Mouse (Mus musculus) hindbrain, embryonic 13.5 days (tissue): Measurements from ENCODE around the gene Card6. TPM values are rescaled to one million over a fixed set of nuclear protein-coding genes. Genes with fewer than 3 reads are reported as not detected.
A peak's percentile ranks its signal among the peaks of the same experiment; 100 is the strongest.

Experiments used
- ATAC-seq: fragments of 200-750 bp; cut with Nextera tagmentation; 2 replicates; pipeline ENCODE4 v1.8.0; 2017; ENCODE audit warnings: moderate TSS enrichment; ENCODE audit not compliant: low FRiP score
- H3K27ac ChIP-seq: fragments of 300-500 bp; sonication (generic); 2 replicates; pipeline ENCODE4 v1.5.1; 2015; ENCODE audit warnings: inconsistent platforms, mild to moderate bottlenecking, moderate library complexity
- H3K27me3 ChIP-seq: fragments of 300-500 bp; sonication (generic); 2 replicates; pipeline ENCODE4 v1.6.1; 2015; ENCODE audit warnings: mild to moderate bottlenecking, inconsistent platforms
- H3K36me3 ChIP-seq: fragments of 300-500 bp; sonication (generic); 2 replicates; pipeline ENCODE4 v1.6.1; 2015; ENCODE audit warnings: mild to moderate bottlenecking, inconsistent platforms
- H3K4me1 ChIP-seq: fragments of 300-500 bp; sonication (generic); replicated peaks from 2 replicates; pipeline ENCODE4 v1.6.1; 2015; ENCODE audit warnings: inconsistent platforms
- H3K4me2 ChIP-seq: fragments of 300-500 bp; sonication (generic); 2 replicates; pipeline ENCODE4 v1.6.1; 2015; ENCODE audit warnings: inconsistent platforms, mild to moderate bottlenecking, moderate library complexity
- H3K4me3 ChIP-seq: fragments of 300-500 bp; sonication (generic); 2 replicates; pipeline ENCODE4 v1.5.1; 2015; ENCODE audit warnings: mild to moderate bottlenecking, inconsistent platforms
- H3K9ac ChIP-seq: fragments of 300-500 bp; sonication (generic); 2 replicates; pipeline ENCODE4 v1.6.1; 2015; ENCODE audit warnings: mild to moderate bottlenecking, inconsistent platforms
- H3K9me3 ChIP-seq: fragments of 300-500 bp; sonication (generic); 2 replicates; pipeline ENCODE4 v1.6.1; 2016; ENCODE audit warnings: inconsistent platforms
- WGBS: fragments of 180-500 bp; shearing (Covaris S2); methylation state at CpG from one replicate; pipeline ENCODE4 v1.1.7; 2015; 5-methylcytosine and 5-hydroxymethylcytosine counted together
- polyA plus RNA-seq: library from polyadenylated mRNA; unstranded; fragments of >200 nt; fragmentation: Nextera tagmentation; extraction: Ambion mirVana; gene quantifications from 2 replicates; pipeline ENCODE4 v1.2.1, GENCODE M21; 2015

Gene Card6
- polyA plus RNA-seq, 1 experiment from 2014 or later: 1.0 TPM

DNA sequence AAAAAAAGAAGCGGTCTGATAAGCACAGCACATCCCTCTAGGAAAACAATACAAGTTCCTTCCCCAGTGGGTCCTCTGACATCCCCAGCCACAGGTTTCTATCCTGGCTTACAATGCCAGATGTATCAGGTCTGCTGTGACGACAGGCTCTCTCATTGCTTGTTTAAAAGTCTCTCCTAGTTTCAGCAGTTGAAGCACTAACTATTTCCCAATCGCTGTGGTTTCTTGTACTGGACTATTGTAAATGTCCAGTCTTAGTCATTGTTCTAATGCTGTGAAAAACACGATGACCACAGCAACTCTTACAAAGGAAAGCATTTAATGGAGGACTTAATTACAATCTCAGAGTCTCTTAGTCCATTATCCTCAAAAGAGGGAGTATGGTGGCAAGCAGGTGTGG, 18.1 kb upstream of the Card6 start:
- H3K27me3 ChIP-seq: no peaks in the 10 kb centered on the region
- H3K9me3 ChIP-seq: no peaks in the 10 kb centered on the region
- peaks cover 33% of the 10 kb centered on the region for H3K36me3 ChIP-seq
- H3K4me3 ChIP-seq: no peak overlapping the region
- no peak overlapping the region for H3K9ac ChIP-seq
- H3K4me2 ChIP-seq: no peak overlapping the region
- ATAC-seq: no peak
- H3K4me1 ChIP-seq: no peaks in the 10 kb centered on the region
- H3K27ac ChIP-seq: no peak overlapping the region
- 86% methylated on average over 4 of the region's 4 CpGs for WGBS

DNA sequence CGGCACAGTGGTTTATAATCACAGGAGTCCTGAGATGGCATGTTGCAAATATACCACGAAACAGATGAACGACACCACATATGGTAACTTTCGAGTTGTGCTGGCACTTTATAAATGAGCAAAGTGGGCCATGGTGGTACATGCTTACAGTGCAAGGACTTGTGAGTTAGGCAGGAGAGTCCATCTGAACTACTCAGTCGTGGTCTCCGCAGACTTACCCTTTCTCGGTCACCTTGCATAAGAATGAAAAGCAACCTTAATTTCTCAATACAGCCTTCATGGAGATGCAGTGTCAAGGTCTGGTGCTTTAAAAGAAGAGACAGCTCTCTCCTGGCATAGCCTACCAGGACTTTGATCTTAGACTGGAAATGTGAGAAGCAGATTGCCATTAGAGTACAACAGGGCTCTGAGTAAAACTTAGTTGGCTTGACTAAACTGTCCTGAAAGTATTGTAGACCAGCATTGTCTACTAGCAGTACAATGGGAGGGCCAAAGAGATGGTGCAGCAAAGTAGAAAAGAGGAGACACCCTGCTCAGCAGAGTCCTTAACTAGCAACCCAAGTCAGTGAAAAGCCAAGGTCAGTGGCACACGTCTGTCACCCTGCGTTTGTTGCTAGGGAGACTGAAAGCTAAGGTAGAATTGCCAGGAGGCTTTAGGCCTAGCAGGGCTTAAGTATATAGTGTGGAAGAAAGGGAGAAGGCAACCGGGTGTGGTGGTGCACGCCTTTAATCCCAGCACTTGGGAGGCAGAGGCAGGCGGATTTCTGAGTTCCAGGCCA, 13.4 kb upstream of the Card6 start:
- no peak overlapping the region for H3K27ac ChIP-seq
- H3K36me3 ChIP-seq: peaks cover 72% of the 10 kb centered on the region
- H3K9me3 ChIP-seq: no peaks in the 10 kb centered on the region
- no peak for ATAC-seq
- H3K4me1 ChIP-seq: peaks cover 14% of the 10 kb centered on the region
- H3K9ac ChIP-seq: no peak overlapping the region
- no peak overlapping the region for H3K4me3 ChIP-seq
- H3K27me3 ChIP-seq: no peaks in the 10 kb centered on the region
- WGBS: 89% methylated on average over 12 of the region's 12 CpGs
- H3K4me2 ChIP-seq: no peak overlapping the region

DNA sequence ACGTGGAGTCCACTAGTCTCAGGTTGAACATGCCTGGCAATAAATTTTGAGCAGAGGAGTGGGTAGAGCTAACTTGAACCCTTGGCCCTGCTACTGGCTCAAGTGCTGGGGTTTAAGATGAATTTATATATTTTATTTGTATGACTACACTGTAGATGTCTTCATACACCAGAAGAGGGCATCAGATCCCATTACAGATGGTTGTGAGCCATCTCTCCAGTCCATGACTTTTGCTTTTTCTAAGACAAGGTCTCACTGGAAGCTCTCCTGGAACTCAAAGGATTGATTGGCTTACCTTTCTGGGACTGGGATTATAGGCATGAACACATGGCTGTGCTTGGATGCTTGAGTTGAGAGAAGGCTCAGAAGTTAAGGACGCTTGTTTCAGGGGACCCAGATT, 11.4 kb upstream of the Card6 start:
- Histone ChIP-seq H3K9ac (no peak overlapping the region), H3K27ac (no peak overlapping the region), H3K27me3 (no peaks in the 10 kb centered on the region), H3K36me3 (peaks cover 66% of the 10 kb centered on the region), H3K9me3 (no peaks in the 10 kb centered on the region), H3K4me2 (no peak overlapping the region), H3K4me1 (peaks cover 22% of the 10 kb centered on the region), H3K4me3 (no peak overlapping the region)
- WGBS: 99% methylated on average over 2 of the region's 2 CpGs
- no peak for ATAC-seq

DNA sequence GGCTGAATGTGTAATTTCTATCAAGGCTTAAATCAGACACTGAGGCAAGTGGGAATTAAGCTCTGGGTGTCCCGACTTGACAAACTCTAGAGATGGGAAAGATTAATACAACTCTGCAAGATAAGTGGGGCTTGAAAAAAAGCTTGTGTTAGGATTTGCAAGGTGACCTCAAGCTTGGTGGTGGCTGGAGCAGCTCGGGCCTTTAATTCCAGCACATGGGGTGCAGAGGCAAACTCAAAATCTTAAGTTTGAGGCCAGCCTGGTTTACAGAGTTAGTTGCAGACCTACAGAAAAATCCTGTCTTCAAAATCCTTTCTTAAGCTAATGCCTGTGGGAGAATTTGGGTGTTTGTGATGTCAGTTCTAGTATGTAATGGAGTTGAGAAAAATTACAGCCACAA, 10.9 kb upstream of the Card6 start:
- Histone ChIP-seq H3K4me1 (peaks cover 24% of the 10 kb centered on the region), H3K9me3 (no peaks in the 10 kb centered on the region), H3K27me3 (no peaks in the 10 kb centered on the region), H3K36me3 (peaks cover 61% of the 10 kb centered on the region), H3K27ac (no peak overlapping the region), H3K4me3 (no peak overlapping the region), H3K9ac (no peak overlapping the region), H3K4me2 (no peak overlapping the region)
- 96% methylated on average over 2 of the region's 2 CpGs for WGBS
- no peak for ATAC-seq

DNA sequence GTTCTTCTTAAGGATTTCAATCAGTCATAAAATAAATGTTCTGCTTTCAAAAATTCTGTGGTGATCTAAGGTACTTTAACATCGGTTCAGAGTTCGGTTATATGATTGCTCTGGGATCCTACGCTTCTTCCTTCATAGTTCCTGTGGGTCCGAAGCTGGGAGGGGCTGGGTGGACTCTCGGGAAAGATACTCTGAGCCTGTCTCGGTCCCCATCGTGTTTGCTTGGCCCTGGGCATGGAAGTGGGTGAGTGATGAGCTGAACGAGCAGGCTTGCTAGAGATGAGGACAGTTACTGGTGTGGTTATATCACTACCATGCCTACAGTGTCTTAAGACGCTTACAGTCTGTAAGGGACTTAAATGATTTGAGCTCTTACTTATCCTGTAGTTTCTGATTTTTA, 10.3 kb upstream of the Card6 start:
- Histone ChIP-seq H3K9me3 (no peaks in the 10 kb centered on the region), H3K27me3 (no peaks in the 10 kb centered on the region), H3K27ac (no peak overlapping the region), H3K36me3 (peaks cover 59% of the 10 kb centered on the region), H3K4me2 (no peak overlapping the region), H3K4me3 (no peak overlapping the region), H3K4me1 (peaks cover 24% of the 10 kb centered on the region), H3K9ac (no peak overlapping the region)
- WGBS: 93% methylated on average over 9 of the region's 9 CpGs
- ATAC-seq: no peak

DNA sequence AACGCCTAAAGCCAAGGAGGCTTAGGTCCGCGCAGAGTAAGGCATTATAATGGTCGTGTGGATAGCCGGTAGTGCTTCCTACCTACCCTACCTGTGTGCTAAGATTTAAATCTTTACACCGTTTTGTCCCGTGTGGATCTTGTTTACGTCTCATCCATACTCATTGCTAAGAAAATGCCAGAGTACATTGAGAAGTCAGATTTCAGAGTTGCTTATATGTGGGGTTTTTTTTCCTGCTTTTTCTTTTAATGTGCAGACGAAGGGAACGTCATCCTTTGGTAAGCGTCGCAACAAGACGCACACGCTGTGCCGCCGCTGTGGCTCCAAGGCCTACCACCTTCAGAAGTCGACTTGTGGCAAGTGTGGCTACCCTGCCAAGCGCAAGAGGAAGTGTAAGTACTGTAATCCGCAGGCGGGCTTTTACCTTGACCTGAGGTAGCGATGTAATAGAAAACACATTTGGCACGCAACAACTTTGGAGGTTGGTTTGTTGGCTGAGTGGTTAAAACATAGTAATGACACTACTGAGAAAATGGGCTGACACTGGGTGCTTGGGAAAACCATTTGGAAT, 8.8 kb upstream of the Card6 start:
- WGBS: 4% methylated on average over 22 of the region's 22 CpGs
- H3K4me3 ChIP-seq: peak overlapping the region; percentile 99
- no peaks in the 10 kb centered on the region for H3K9me3 ChIP-seq
- no peak for ATAC-seq
- no peaks in the 10 kb centered on the region for H3K27me3 ChIP-seq
- H3K4me1 ChIP-seq: peaks cover 24% of the 10 kb centered on the region
- H3K4me2 ChIP-seq: peak overlapping the region; percentile 88
- H3K36me3 ChIP-seq: peaks cover 46% of the 10 kb centered on the region
- peak overlapping the region; percentile 97 for H3K9ac ChIP-seq
- H3K27ac ChIP-seq: peak overlapping the region; percentile 92

DNA sequence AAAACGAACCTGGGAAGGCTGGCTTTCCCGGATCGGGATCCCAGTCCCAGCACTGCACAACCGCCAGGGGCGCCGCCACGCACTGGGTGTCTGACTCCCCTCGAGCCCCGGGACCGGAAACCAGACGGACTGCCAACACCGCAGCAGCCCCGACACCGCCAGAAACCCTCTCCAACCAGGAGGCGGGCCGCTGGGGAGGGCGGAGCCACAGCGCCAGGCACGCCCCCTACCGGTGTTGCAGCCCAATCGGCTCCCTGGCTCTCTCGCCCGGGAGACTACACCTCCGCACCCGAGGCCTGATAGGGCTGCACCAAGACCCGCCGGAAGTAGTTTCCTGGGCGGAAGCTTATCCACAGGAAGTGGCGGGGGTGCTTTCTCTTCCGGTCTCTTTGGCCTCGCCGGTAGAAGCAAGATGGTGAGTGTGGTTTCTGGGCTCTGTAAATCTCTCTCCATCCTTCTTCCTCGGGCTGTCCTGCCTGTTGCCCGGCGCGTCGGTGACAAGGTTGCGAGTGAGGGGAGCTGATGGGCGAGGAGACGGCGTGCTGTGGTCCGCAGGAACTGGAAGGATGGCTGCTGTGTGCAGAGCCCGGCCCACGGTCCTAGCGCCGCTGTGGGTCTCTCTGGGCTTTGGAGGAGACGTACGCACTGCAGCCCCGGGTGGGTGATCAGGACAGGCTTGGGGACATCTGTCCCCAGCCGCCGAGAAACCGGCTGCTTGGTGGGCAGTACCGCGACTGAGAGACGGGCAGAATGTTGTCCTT, 8.1 kb upstream of the Card6 start, which contains the start of gene Rpl37:
Gene Rpl37 (plus strand): TSS at position 376 of the 761 bp plus-strand sequence.
- ATAC-seq: peak; percentile 99
- Histone ChIP-seq H3K27me3 (no peaks in the 10 kb centered on the region), H3K4me2 (peak within 1 kb of the TSS; percentile 88), H3K4me1 (peaks cover 24% of the 10 kb centered on the region), H3K4me3 (peak within 1 kb of the TSS; percentile 99), H3K36me3 (peaks cover 39% of the 10 kb centered on the region), H3K9me3 (no peaks in the 10 kb centered on the region), H3K9ac (peak within 1 kb of the TSS; percentile 97), H3K27ac (peak within 1 kb of the TSS; percentile 92)
- WGBS: under 1% methylated on average over 54 of the region's 55 CpGs

DNA sequence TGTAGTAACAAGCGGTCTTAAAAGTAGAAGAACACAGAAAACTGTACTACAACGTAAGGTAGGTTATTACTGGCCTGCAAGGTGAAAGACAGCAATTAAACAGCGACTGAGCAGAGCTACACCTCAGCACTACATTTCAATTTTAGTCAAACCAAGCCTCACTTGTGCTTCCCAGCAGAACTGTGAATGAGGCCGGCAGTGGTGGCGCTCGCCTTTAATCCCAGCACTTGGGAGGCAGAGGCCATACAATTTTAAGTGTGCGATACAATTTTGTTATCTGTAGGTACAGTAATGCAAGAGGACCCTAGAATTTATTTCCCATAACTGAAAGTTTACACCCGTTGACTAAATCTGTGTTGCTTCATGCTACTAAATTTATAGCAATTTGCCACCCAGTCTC, 6.8 kb upstream of the Card6 start:
- H3K4me3 ChIP-seq: peak overlapping the region; percentile 99
- peak overlapping the region; percentile 77; the same call in 1 of the 2 replicates for H3K9ac ChIP-seq
- 74% methylated on average over 8 of the region's 8 CpGs for WGBS
- no peak for ATAC-seq
- H3K27me3 ChIP-seq: no peaks in the 10 kb centered on the region
- H3K27ac ChIP-seq: no peak overlapping the region
- H3K4me2 ChIP-seq: peak overlapping the region; percentile 62
- peaks cover 24% of the 10 kb centered on the region for H3K4me1 ChIP-seq
- H3K9me3 ChIP-seq: no peaks in the 10 kb centered on the region
- peaks cover 26% of the 10 kb centered on the region for H3K36me3 ChIP-seq

DNA sequence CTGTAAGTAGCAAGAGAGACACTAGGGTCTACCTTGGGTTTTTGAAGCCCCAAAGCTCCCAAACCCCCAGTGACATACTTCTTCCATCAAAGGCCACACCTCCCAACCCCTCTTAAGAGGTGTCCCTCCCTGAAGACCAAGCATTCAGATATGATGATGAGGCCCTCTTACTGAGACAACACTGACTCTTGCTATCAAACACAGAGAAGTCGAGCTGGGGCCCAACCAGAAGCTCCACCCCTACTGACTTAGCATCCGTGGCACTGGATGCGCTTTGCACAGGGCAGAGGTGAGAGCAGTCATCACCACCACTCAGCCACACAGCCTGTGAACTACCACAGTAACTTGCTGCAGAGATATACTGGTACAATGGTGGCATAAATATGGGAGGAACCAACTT, 4.3 kb upstream of the Card6 start:
- Histone ChIP-seq H3K27me3 (no peaks in the 10 kb centered on the region), H3K9ac (no peak overlapping the region), H3K9me3 (no peaks in the 10 kb centered on the region), H3K4me1 (peaks cover 14% of the 10 kb centered on the region), H3K4me2 (no peak overlapping the region), H3K27ac (no peak overlapping the region), H3K36me3 (peaks cover 2% of the 10 kb centered on the region), H3K4me3 (no peak overlapping the region)
- 83% methylated on average over 3 of the region's 3 CpGs for WGBS
- ATAC-seq: no peak

DNA sequence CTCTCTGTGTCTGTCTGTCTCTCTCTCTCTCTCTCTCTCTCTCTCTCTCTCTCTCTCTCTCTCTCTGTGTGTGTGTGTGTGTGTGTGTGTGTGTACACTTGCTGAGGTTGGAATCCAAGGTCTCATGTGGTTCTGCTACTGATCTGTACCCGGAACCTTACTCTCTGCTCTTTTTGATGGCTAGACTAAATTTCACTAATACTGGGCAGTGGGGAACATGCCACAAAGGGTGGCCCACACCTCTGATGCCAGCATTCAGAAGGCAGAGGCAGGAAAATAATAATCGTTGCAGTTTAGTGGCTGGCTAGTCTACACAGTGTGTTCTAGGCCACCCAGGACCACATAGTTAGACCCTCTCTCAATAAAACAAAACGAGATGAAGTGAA, 309 bp upstream of the Card6 start:
- H3K27me3 ChIP-seq: no peaks in the 10 kb centered on the region
- ATAC-seq: no peak

DNA sequence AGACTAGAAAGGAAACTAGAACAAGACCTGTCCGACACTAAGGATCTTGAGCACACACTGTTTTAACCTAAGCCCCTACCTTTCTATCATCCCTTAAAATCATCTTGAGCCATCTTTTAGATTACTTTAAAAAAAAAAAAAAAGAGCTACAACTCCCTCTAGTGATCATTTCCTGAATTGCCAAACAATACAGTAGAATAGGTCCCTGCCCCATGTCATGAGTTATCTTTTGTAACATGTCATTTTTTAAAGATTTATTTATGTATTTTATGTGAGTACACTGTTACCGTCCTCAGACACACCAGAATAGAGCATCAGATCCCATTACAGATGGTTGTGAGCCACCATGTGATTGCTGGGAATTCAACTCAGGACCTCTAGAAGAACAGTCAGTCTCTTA, 2.0 kb downstream of the Card6 start:
- H3K9ac ChIP-seq: no peak overlapping the region
- H3K27me3 ChIP-seq: no peaks in the 10 kb centered on the region
- H3K9me3 ChIP-seq: no peaks in the 10 kb centered on the region
- no peak overlapping the region for H3K4me2 ChIP-seq
- no peaks in the 10 kb centered on the region for H3K4me1 ChIP-seq
- 62% methylated on average over 2 of the region's 2 CpGs for WGBS
- H3K27ac ChIP-seq: no peak overlapping the region
- 0 out of 2 replicates have a peak, but pooled peaks have one; percentile 63 for ATAC-seq
- no peak overlapping the region for H3K4me3 ChIP-seq
- no peaks in the 10 kb centered on the region for H3K36me3 ChIP-seq

More for the DNA sequence above, 309 bp upstream of the Card6 start:
- WGBS: 83% methylated on average over 3 of the region's 3 CpGs
- Histone ChIP-seq H3K27ac (no peak overlapping the region), H3K4me2 (no peak overlapping the region), H3K9ac (no peak overlapping the region), H3K4me3 (no peak overlapping the region), H3K4me1 (no peaks in the 10 kb centered on the region), H3K36me3 (no peaks in the 10 kb centered on the region), H3K9me3 (no peaks in the 10 kb centered on the region)

DNA sequence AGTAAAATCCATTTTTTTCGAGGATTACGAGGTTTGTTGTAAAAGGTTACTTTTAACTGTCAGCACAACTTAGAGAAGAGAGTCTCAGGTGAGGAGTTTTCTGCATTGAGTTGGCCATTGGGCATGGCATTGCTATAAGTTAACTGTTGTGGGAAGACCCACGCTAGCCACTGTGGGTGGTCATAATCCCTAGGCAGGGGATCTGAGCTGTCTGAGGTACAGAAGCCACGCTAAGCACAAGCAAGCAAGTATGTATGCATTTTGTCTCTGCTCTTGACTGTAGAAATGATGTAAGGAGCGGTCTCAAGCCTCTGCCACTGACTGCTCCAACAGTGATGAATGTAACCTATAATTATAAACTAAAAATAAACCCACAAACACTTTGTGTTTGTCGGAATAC, 2.4 kb downstream of the Card6 start:
- 82% methylated on average over 6 of the region's 6 CpGs for WGBS

More for the DNA sequence above, 2.4 kb downstream of the Card6 start:
- Histone ChIP-seq H3K27ac (no peak overlapping the region), H3K36me3 (no peaks in the 10 kb centered on the region), H3K4me1 (no peaks in the 10 kb centered on the region), H3K27me3 (no peaks in the 10 kb centered on the region), H3K4me2 (no peak overlapping the region), H3K9me3 (no peaks in the 10 kb centered on the region), H3K4me3 (no peak overlapping the region), H3K9ac (no peak overlapping the region)
- peak; percentile 21; the same call in 1 of the 2 replicates for ATAC-seq
